Mouse (Mus musculus) spleen, postnatal 4 days (tissue): ENCODE data around the gene Fbxo41.
"Not testable (repeated sequence)": the region's sequence is repeated elsewhere in the genome, so short reads cannot be mapped to it uniquely, and the experiment has no call there.

Experiments used
- DNase-seq, 2 experiments: peaks; one replicate each; pipeline ENCODE4 v3.0.0; 2022; ENCODE audit warnings: low spot score in 2 of 2

Gene Fbxo41

GRCm38 (mm10) chr6:85491606-85492005 is 11.2 kb downstream of the Fbxo41 start:
- no peak for DNase-seq

GRCm38 (mm10) chr6:85490252-85490651 is 12.5 kb downstream of the Fbxo41 start:
- DNase-seq: no peak

GRCm38 (mm10) chr6:85489717-85490116 is 13.1 kb downstream of the Fbxo41 start:
- no peak for DNase-seq

- no peak for DNase-seq
Observed at GRCm38 (mm10) chr6:85488510-85488909, 14.3 kb downstream of the Fbxo41 start.

GRCm38 (mm10) chr6:85485738-85486137 is 17.1 kb downstream of the Fbxo41 start:
- no peak for DNase-seq

- DNase-seq: no peak
Observed at GRCm38 (mm10) chr6:85483843-85484721, 18.7 kb downstream of the Fbxo41 start.

GRCm38 (mm10) chr6:85480685-85481084 is 22.1 kb downstream of the Fbxo41 start:
- no peak for DNase-seq

- DNase-seq: no peak
Observed at GRCm38 (mm10) chr6:85479979-85480378, 22.8 kb downstream of the Fbxo41 start.

- DNase-seq: no peak
Observed at GRCm38 (mm10) chr6:85478416-85478815, 24.4 kb downstream of the Fbxo41 start.

- DNase-seq: peak; percentile 35 to 78
Observed at GRCm38 (mm10) chr6:85477366-85477917, 25.4 kb downstream of the Fbxo41 start.

GRCm38 (mm10) chr6:85475581-85475980 is 27.2 kb downstream of the Fbxo41 start:
- DNase-seq: no peak

GRCm38 (mm10) chr6:85472542-85472941 is 30.3 kb downstream of the Fbxo41 start:
- DNase-seq: no peak

- no peak for DNase-seq
Observed at GRCm38 (mm10) chr6:85471962-85472361, 30.8 kb downstream of the Fbxo41 start.

GRCm38 (mm10) chr6:85469660-85470430 is 32.9 kb downstream of the Fbxo41 start:
- no peak for DNase-seq

- no peak for DNase-seq
Observed at GRCm38 (mm10) chr6:85465381-85465780, 37.4 kb downstream of the Fbxo41 start.

- no peak for DNase-seq
Observed at GRCm38 (mm10) chr6:85459621-85460020, 43.2 kb downstream of the Fbxo41 start.

GRCm38 (mm10) chr6:85452816-85453215 is 50.0 kb downstream of the Fbxo41 start:
- DNase-seq: peak in 1 of 2 experiments; percentile 27

GRCm38 (mm10) chr6:85452411-85452665 is 50.5 kb downstream of the Fbxo41 start:
- DNase-seq: no peak

- DNase-seq: peak; percentile 95
Observed at GRCm38 (mm10) chr6:85451664-85452410, 51.0 kb downstream of the Fbxo41 start, which contains the start of gene Pradc1. TSS of gene Pradc1 (minus strand) at chr6:85451970.

- DNase-seq: peak; percentile 98 to 99
Observed at GRCm38 (mm10) chr6:85450697-85451663, 51.8 kb downstream of the Fbxo41 start, which contains the start of gene Cct7. TSS of gene Cct7 (plus strand) at chr6:85451514.

- not testable (repeated sequence) for DNase-seq
Observed at GRCm38 (mm10) chr6:85450140-85450539, 52.7 kb downstream of the Fbxo41 start.
